Mouse (Mus musculus): ENCODE measurements around the gene Slc5a1. TPM values are rescaled to one million over a fixed set of nuclear protein-coding genes. Genes with fewer than 3 reads are reported as not detected.

Gene Slc5a1
- polyA plus RNA-seq, 1 experiment from 2014 or later = not detected

DNA sequence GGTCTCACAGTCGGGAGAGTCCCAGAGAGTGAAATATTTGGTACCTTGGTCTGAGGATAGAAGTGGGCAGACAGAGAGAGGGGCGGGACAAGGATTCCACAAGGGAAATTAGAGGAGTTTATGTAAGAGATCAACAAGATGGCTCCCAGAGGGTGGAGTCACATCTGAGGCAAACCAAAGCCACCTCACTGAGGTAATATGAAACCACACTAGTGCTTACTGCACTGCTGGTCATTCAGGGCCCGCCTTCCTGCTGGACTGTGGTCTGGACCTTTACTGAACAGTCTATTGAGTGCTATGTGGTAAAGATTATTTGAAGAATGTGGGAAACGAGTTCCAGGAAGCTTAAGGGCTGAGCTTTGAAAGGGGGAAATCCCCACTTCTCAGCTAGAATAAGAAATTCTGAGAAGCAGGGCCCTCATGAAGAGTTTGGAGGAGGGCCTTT lies 17.9 kb downstream of the Slc5a1 start:
- 56% methylated on average over 4 of the region's 4 CpGs for WGBS
- no peak for DNase-seq (ENCODE audit: low spot score)
- Histone ChIP-seq H3K4me3 (no peak overlapping the region), H3K4me1 (no peaks in the 10 kb centered on the region), H3K27ac (no peak overlapping the region), H3K36me3 (no peaks in the 10 kb centered on the region), H3K9me3 (no peaks in the 10 kb centered on the region), H3K27me3 (ENCODE audit: insufficient read depth, poor library complexity, severe bottlenecking) (no peaks in the 10 kb centered on the region)

DNA sequence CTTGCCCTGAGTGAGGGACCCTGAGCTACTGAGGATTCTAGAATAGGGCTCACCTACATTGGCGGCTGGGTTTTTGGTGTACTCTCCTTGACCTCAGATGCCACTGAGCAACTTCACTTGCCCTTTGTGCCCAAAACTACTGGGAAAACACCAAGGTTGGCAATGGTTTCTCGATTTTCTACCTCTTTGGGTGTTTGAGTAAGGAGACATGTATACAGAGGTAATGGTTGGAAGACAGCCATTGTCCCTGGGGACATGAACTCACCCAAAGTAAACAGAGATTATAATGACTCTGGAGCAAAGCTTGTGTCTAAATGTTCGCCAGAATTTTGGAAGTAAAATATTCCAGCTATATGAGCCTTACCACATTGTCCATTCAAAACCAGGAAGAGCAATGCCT lies 19.6 kb downstream of the Slc5a1 start:
- H3K4me3 ChIP-seq = no peak overlapping the region
- no peak overlapping the region for H3K27ac ChIP-seq
- WGBS = 68% methylated on average over 3 of the region's 3 CpGs
- H3K36me3 ChIP-seq = no peaks in the 10 kb centered on the region
- DNase-seq (ENCODE audit: low spot score) = no peak
- H3K9me3 ChIP-seq = no peaks in the 10 kb centered on the region
- no peaks in the 10 kb centered on the region for H3K27me3 ChIP-seq (ENCODE audit: insufficient read depth, poor library complexity, severe bottlenecking)
- H3K4me1 ChIP-seq = no peaks in the 10 kb centered on the region

DNA sequence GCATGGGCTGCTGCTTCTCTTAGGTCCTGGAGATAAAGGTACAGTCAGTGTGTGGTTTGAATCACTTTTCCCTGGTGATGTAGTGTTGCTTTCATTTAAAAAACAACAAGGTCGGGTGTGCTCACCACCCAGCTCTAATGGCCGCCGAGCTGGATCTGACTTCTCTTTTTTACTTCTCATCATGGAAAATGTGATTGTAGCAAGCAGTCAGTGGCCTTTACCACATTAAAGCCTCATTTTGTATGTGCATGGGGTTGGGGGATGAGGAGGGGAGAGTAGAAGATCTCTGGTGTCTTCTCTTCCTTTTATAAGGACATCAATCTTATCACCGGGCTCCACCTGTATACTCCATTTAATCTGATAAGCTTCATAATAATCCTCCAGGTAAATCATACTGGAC lies 21.3 kb downstream of the Slc5a1 start:
- Histone ChIP-seq H3K9me3 (no peaks in the 10 kb centered on the region), H3K27ac (no peak overlapping the region), H3K4me3 (no peak overlapping the region), H3K36me3 (no peaks in the 10 kb centered on the region), H3K4me1 (0 out of 2 replicates have a peak, but pooled peaks cover 3% of the 10 kb centered on the region), H3K27me3 (ENCODE audit: insufficient read depth, poor library complexity, severe bottlenecking) (no peaks in the 10 kb centered on the region)
- no peak for DNase-seq (ENCODE audit: low spot score)
- 85% methylated on average over 4 of the region's 4 CpGs for WGBS

DNA sequence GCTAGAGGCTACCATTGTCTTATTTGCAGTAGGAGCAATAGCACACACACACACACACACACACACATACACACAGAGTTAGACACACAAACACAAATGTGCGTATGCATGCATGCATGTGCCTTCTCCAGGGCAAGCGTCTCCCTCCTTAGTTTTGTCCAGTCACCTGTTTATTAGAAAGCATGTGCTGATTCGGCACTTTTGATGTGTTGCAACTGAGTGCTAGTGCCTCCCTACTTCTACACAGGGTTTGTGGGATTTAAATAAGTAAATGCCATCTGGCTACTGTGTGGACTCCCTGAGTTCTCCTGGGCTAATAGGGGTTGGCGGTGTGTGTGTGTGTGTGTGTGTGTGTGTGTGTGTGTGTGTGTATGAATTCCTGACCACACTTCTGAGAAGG lies 30.1 kb downstream of the Slc5a1 start:
- Histone ChIP-seq H3K9me3 (no peaks in the 10 kb centered on the region), H3K27me3 (ENCODE audit: insufficient read depth, poor library complexity, severe bottlenecking) (no peaks in the 10 kb centered on the region), H3K4me3 (no peak overlapping the region), H3K27ac (no peak overlapping the region), H3K4me1 (0 out of 2 replicates have a peak, but pooled peaks cover under 1% of the 10 kb centered on the region), H3K36me3 (no peaks in the 10 kb centered on the region)
- peak; percentile 42 for DNase-seq (ENCODE audit: low spot score)
- WGBS = 80% methylated on average over 4 of the region's 4 CpGs

DNA sequence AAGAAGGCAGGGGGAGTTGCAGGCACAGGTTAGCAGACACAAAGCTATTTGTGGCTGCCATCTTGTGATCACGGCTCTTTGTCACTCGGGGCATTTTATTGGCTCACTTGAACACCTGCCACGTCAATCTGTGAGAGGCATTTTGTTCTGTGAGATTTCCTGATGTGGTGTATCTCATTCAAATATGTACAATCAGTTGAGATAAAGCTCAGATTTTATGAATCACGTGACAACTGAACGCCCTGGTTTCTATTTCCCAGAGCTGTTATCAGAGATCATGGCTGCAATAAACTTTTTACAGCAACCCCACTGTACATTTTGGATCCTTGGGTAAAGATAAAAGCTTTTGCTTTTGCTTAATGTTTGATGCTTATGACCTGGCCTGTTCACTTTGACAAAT lies 31.6 kb downstream of the Slc5a1 start:
- Histone ChIP-seq H3K4me3 (no peak overlapping the region), H3K27ac (no peak overlapping the region), H3K9me3 (no peaks in the 10 kb centered on the region), H3K4me1 (no peaks in the 10 kb centered on the region), H3K27me3 (ENCODE audit: insufficient read depth, poor library complexity, severe bottlenecking) (no peaks in the 10 kb centered on the region), H3K36me3 (no peaks in the 10 kb centered on the region)
- 87% methylated on average over 5 of the region's 5 CpGs for WGBS
- DNase-seq (ENCODE audit: low spot score) = no peak

DNA sequence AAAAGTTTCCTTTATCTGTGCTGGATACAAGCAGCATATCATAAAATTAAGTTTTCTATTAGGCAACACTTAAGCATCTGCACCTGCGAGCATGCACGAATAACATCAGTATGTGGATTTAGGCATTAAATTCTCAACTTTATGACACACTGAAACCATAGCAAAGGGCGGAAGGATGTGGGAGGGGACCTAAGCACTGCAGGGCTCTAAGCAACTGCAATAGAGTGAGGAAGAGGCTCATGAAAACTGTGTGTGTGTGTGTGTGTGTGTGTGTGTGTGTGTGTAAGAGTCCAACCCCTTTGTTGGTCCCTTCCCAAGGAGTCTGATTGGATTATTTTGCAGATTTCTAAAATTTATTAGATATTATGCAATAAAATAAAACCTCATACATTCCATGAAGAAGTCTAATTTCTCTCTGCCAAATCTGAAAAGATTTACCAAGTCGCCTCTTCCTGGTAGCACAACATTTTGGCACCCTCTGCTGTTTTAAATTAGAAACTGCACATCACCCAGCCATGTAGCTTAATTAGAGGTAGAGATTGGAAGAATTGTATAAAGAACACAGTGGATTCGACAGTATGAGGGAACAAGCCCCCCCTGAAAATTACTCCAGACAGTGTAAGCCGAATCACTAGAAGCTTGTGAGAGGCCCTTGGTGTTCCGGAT lies 38.9 kb downstream of the Slc5a1 start:
- Histone ChIP-seq H3K4me1 (no peaks in the 10 kb centered on the region), H3K36me3 (no peaks in the 10 kb centered on the region), H3K4me3 (no peak overlapping the region), H3K27me3 (ENCODE audit: insufficient read depth, poor library complexity, severe bottlenecking) (peaks cover 6% of the 10 kb centered on the region; the same call in 1 of the 2 replicates), H3K9me3 (no peaks in the 10 kb centered on the region), H3K27ac (no peak overlapping the region)
- DNase-seq (ENCODE audit: low spot score) = no peak
- WGBS = 56% methylated on average over 7 of the region's 7 CpGs

DNA sequence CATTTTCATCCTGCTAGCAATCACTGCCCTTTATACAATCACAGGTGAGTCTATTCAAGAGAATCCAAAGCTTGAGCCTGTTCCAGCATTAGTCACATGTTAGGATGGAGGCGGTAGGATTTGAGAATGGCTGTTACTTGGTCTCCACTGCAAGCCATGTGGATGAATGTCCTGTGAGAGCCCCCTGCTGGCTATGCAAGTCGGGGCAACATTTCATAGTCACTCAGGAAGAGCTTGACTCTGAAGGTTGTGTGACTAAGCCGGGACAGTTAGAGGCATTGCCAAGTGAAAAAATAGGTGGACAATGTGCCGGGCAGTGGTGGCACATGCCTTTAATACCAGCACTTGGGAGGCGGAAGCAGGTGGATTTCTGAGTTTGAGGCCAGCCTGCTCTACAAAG lies 40.0 kb downstream of the Slc5a1 start:
- no peaks in the 10 kb centered on the region for H3K9me3 ChIP-seq
- H3K4me1 ChIP-seq = no peaks in the 10 kb centered on the region
- H3K27me3 ChIP-seq (ENCODE audit: insufficient read depth, poor library complexity, severe bottlenecking) = peaks cover 6% of the 10 kb centered on the region; the same call in 1 of the 2 replicates
- no peak for DNase-seq (ENCODE audit: low spot score)
- H3K27ac ChIP-seq = no peak overlapping the region
- H3K36me3 ChIP-seq = no peaks in the 10 kb centered on the region
- no peak overlapping the region for H3K4me3 ChIP-seq
- 45% methylated on average over 5 of the region's 5 CpGs for WGBS

DNA sequence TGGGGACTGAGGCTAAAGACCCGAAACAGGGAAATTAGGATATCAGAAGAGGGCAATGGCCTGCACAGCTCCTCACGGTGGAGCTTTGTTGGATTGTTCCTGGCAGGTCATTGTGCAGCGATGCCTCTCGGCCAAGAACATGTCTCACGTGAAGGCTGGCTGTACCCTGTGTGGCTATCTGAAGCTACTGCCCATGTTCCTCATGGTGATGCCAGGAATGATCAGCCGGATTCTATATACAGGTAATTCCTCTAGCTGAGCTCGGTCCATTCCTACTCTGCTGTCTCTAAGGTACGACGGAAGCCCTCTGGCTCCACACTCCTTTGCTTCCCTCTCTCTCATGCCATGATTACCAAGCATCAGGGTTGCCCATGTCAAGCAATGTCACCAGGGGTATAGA lies 42.8 kb downstream of the Slc5a1 start:
- DNase-seq (ENCODE audit: low spot score) = no peak
- no peaks in the 10 kb centered on the region for H3K36me3 ChIP-seq

DNA sequence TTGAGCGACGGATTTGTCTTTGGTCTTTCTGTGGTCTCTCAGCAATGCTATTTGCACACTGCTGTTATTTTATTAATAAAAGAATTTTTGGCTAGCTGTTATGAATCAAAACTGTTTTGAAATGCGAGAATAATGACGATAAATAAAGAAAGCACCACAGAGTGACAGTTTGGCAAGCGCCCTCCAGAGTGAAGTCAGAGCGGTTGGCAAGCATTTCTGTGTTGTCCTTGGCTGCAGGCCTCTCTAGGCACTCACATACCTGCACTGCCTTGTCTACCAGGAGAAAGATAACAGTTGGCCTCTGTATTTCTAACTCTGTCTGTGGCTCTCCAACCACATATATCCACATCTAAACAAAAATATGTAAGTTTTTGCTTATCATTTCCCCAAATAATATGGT lies 43.7 kb downstream of the Slc5a1 start:
- peaks cover 6% of the 10 kb centered on the region; the same call in 1 of the 2 replicates for H3K27me3 ChIP-seq (ENCODE audit: insufficient read depth, poor library complexity, severe bottlenecking)
- no peak for DNase-seq (ENCODE audit: low spot score)
- no peaks in the 10 kb centered on the region for H3K4me1 ChIP-seq
- no peaks in the 10 kb centered on the region for H3K9me3 ChIP-seq
- no peak overlapping the region for H3K4me3 ChIP-seq
- H3K27ac ChIP-seq = no peak overlapping the region
- H3K36me3 ChIP-seq = no peaks in the 10 kb centered on the region
- 80% methylated on average over 6 of the region's 6 CpGs for WGBS

More for the DNA sequence above, 42.8 kb downstream of the Slc5a1 start:
- H3K27ac ChIP-seq = no peak overlapping the region
- 80% methylated on average over 9 of the region's 9 CpGs for WGBS
- peaks cover 6% of the 10 kb centered on the region; the same call in 1 of the 2 replicates for H3K27me3 ChIP-seq (ENCODE audit: insufficient read depth, poor library complexity, severe bottlenecking)
- H3K4me3 ChIP-seq = no peak overlapping the region
- no peaks in the 10 kb centered on the region for H3K4me1 ChIP-seq
- no peaks in the 10 kb centered on the region for H3K9me3 ChIP-seq

DNA sequence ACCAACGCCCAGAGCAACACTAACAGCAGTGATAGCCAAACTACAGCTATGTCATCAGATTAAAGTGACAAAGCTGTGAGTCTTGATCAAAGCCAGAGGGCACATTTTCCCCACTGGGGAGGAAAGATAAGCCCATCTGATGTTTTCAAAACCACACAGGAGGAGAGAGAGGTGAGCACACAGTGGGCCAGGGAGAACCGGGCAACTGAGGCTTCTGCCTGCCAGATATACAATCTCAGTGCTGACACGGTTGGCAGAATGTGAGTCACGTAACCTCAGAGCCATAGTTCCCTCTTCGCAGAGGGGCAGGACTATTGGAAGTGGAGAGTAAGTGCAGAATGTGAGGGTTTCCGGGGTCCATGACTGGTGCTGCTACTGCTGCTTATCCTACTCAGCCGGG lies 89.5 kb downstream of the Slc5a1 start:
- Histone ChIP-seq H3K36me3 (no peaks in the 10 kb centered on the region), H3K9me3 (no peaks in the 10 kb centered on the region), H3K27ac (no peak overlapping the region), H3K27me3 (ENCODE audit: insufficient read depth, poor library complexity, severe bottlenecking) (no peaks in the 10 kb centered on the region), H3K4me3 (peak overlapping the region; percentile 5; the same call in 1 of the 2 replicates), H3K4me1 (peaks cover 16% of the 10 kb centered on the region)
- 8% methylated on average over 7 of the region's 7 CpGs for WGBS
- DNase-seq (ENCODE audit: low spot score) = no peak

DNA sequence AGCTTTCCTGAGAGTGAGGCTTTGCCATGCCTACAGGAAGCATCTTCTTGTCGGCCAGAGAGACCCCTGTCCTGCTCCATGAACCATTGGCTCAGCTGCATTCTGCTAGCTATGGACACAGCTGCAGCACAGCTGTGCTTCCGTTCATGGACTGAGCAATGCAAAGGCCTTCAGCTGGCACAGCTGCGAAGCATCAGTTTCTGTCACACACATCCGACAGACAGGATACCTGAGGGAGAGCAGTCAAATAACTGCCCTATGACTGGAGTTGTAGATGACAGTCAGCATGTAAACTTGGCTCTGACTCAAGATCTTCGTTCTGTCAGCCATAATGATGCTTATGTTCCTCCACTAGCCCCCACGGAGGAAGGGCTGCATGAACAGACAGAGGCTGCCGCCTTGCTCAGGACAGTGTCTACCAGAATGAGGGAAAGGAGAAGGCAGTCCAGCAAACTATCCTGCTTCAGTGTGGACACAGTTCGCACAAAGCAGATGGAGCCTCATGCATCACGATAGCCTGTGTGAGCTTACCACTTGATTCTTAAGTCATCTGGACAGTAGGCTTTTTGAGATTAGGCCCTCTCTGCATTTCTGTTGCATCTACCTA lies 91.3 kb downstream of the Slc5a1 start:
- 79% methylated on average over 9 of the region's 9 CpGs for WGBS
- DNase-seq (ENCODE audit: low spot score) = no peak

DNA sequence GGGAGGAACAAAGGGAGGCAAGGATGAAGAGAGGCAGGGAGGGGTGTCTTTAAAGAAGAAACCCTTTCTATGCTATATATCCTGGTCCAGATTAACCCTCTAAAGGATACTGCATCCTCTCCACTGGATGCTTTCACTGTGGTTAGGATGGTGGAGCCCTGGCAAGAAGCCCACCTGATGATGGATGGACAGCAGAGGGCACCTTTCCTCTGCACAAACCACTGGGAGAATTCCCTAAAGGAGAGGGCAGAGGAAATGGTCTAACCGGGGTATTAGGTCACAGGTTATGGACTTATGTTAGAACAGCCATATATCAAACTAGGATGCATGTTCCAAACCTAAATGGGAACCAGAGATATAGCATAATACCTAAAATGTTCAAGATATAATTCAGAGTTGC lies 96.1 kb downstream of the Slc5a1 start:
- peaks cover 6% of the 10 kb centered on the region; the same call in 1 of the 2 replicates for H3K4me1 ChIP-seq
- H3K36me3 ChIP-seq = no peaks in the 10 kb centered on the region
- WGBS = 47% methylated on average over 1 of the region's 1 CpGs
- no peak overlapping the region for H3K4me3 ChIP-seq
- no peaks in the 10 kb centered on the region for H3K9me3 ChIP-seq
- H3K27me3 ChIP-seq (ENCODE audit: insufficient read depth, poor library complexity, severe bottlenecking) = no peaks in the 10 kb centered on the region
- peak; percentile 57 for DNase-seq (ENCODE audit: low spot score)
- H3K27ac ChIP-seq = no peak overlapping the region

More for the DNA sequence above, 91.3 kb downstream of the Slc5a1 start:
- Histone ChIP-seq H3K27ac (no peak overlapping the region), H3K36me3 (no peaks in the 10 kb centered on the region), H3K27me3 (ENCODE audit: insufficient read depth, poor library complexity, severe bottlenecking) (no peaks in the 10 kb centered on the region), H3K4me1 (peaks cover 16% of the 10 kb centered on the region), H3K9me3 (no peaks in the 10 kb centered on the region), H3K4me3 (no peak overlapping the region)

DNA sequence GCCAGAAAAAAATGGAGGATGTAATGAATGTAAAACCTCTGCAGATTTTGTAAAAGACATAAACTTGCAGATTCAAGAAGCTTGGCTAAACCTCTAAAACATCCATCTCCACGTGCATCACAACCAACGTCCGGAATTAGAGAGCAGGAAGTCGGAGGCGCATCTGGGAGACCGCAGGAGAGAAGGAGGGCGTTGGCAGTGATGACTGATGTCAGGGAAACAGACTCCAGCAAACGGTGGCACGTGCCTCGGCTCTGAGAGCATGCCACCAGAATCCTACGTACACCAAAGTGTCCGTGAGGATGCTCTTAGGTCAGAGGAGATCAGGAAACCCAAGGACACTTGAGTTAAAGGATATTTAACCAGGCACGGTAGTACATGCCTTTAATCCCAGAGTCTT lies 97.7 kb downstream of the Slc5a1 start:
- H3K27ac ChIP-seq = no peak overlapping the region
- WGBS = 55% methylated on average over 13 of the region's 13 CpGs

More for the DNA sequence above, 97.7 kb downstream of the Slc5a1 start:
- Histone ChIP-seq H3K4me3 (no peak overlapping the region), H3K36me3 (no peaks in the 10 kb centered on the region), H3K27me3 (ENCODE audit: insufficient read depth, poor library complexity, severe bottlenecking) (no peaks in the 10 kb centered on the region), H3K4me1 (peaks cover 6% of the 10 kb centered on the region; the same call in 1 of the 2 replicates), H3K9me3 (no peaks in the 10 kb centered on the region)
- peak; percentile 75 for DNase-seq (ENCODE audit: low spot score)
